Mouse (Mus musculus) liver, embryonic 11.5 days (tissue): Measurements from ENCODE around the gene Arid1b. TPM values are rescaled to one million over a fixed set of nuclear protein-coding genes. Genes with fewer than 3 reads are reported as not detected.

Experiments used
- ATAC-seq: fragments of 200-750 bp; cut with Nextera tagmentation; replicated peaks from 2 replicates; pipeline ENCODE4 v1.8.0; 2017; ENCODE audit warnings: moderate number of reproducible peaks, mild to moderate bottlenecking, moderate TSS enrichment, moderate library complexity; ENCODE audit not compliant: low FRiP score
- DNase-seq: peaks from one replicate; pipeline ENCODE4 v3.0.0-alpha.2; 2017; ENCODE audit warnings: low spot score
- H3K27ac ChIP-seq: fragments of 300-500 bp; sonication (generic); 2 replicates; pipeline ENCODE4 v1.5.1; 2014; ENCODE audit warnings: mild to moderate bottlenecking, low read depth, low read length, control low read depth
- H3K27me3 ChIP-seq: fragments of 300-500 bp; sonication (generic); replicated peaks from 2 replicates; pipeline ENCODE4 v1.6.1; 2014; ENCODE audit warnings: low read length, mixed read lengths; ENCODE audit not compliant: control insufficient read depth, insufficient read depth
- H3K36me3 ChIP-seq: fragments of 300-500 bp; sonication (generic); 2 replicates; pipeline ENCODE4 v1.6.1; 2014; ENCODE audit warnings: mild to moderate bottlenecking, low read length, moderate library complexity, mixed read lengths; ENCODE audit not compliant: control insufficient read depth, insufficient read depth
- H3K4me1 ChIP-seq: fragments of 300-500 bp; sonication (generic); replicated peaks from 2 replicates; pipeline ENCODE4 v1.6.1; 2014; ENCODE audit warnings: low read length, mixed read lengths; ENCODE audit not compliant: control insufficient read depth, insufficient read depth
- H3K4me2 ChIP-seq: fragments of 300-500 bp; sonication (generic); 2 replicates; pipeline ENCODE4 v1.6.1; 2014; ENCODE audit warnings: mild to moderate bottlenecking, control low read depth, moderate library complexity
- H3K4me3 ChIP-seq: fragments of 300-500 bp; sonication (generic); 2 replicates; pipeline ENCODE4 v1.5.1; 2014; ENCODE audit warnings: low read depth, low read length, control low read depth
- H3K9ac ChIP-seq: fragments of 300-500 bp; sonication (generic); 2 replicates; pipeline ENCODE4 v1.6.1; 2014; ENCODE audit warnings: low read depth, low read length, control low read depth
- H3K9me3 ChIP-seq: fragments of 300-500 bp; sonication (generic); 2 replicates; pipeline ENCODE4 v1.6.1; 2016; ENCODE audit warnings: low read length, inconsistent platforms, mixed read lengths; ENCODE audit not compliant: control insufficient read depth
- whole genome bisulfite sequencing: fragments of 180-500 bp; shearing (Covaris S2); extraction: QIAGEN DNeasy Blood & Tissue Kit; methylation state at CpG from one replicate; pipeline ENCODE4 v1.1.7; 2014; 5-methylcytosine and 5-hydroxymethylcytosine counted together
- polyA plus RNA-seq: library from polyadenylated mRNA; unstranded; fragments of >200 nt; fragmentation: Nextera tagmentation; extraction: Ambion mirVana; gene quantifications from 2 replicates; pipeline ENCODE4 v1.2.1, GENCODE M21; 2014

Arid1b gene
- polyA plus RNA-seq, 1 experiment from 2014 or later, result 9.1 TPM

DNA sequence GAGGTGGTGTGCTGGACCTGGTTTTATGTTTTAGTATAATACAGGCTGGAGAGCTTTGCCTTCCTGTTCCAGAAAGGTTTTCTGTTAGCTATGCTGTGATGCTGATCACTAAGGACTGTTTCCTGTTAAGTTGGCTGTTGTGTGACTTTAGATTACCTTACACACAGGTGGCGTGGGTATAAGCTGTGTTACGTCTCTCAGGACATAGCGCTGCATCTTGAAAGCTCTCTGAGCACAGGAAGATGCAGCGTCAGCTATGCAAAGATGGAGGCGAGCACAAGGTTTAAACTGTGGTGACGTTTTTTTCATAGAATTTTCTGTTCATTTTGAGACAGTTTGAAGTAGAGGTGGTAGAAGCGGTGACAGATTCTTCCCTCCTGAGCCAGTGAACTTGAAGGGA, 174.5 kb downstream of the Arid1b start:
- no peak for ATAC-seq
- no peaks in the 10 kb centered on the region for H3K27me3 ChIP-seq

GRCm38 (mm10) chr17:5170321-5170720, 176.2 kb downstream of the Arid1b start:
- Histone ChIP-seq H3K27ac (no peak overlapping the region), H3K27me3 (no peaks in the 10 kb centered on the region), H3K9me3 (no peaks in the 10 kb centered on the region), H3K4me1 (no peaks in the 10 kb centered on the region; the same call in 1 of the 2 replicates), H3K4me3 (no peak overlapping the region), H3K4me2 (no peak overlapping the region), H3K36me3 (no peaks in the 10 kb centered on the region), H3K9ac (no peak overlapping the region)
- ATAC-seq (no peak), DNase-seq (no peak)
- WGBS, result 86% methylated on average over 12 of the region's 12 CpGs

More for the DNA sequence above, 174.5 kb downstream of the Arid1b start:
- Histone ChIP-seq H3K4me1 (no peaks in the 10 kb centered on the region; the same call in 1 of the 2 replicates), H3K36me3 (no peaks in the 10 kb centered on the region), H3K4me3 (no peak overlapping the region), H3K9me3 (no peaks in the 10 kb centered on the region), H3K9ac (no peak overlapping the region), H3K4me2 (no peak overlapping the region), H3K27ac (no peak overlapping the region)
- DNase-seq, result no peak
- 91% methylated on average over 7 of the region's 7 CpGs for WGBS

GRCm38 (mm10) chr17:5171467-5171866, 177.3 kb downstream of the Arid1b start:
- no peaks in the 10 kb centered on the region for H3K36me3 ChIP-seq
- H3K27ac ChIP-seq, result no peak overlapping the region
- H3K4me3 ChIP-seq, result no peak overlapping the region
- H3K9me3 ChIP-seq, result no peaks in the 10 kb centered on the region
- no peaks in the 10 kb centered on the region for H3K27me3 ChIP-seq
- no peak for ATAC-seq
- peaks cover 2% of the 10 kb centered on the region; the same call in 1 of the 2 replicates for H3K4me1 ChIP-seq
- DNase-seq, result no peak
- 84% methylated on average over 5 of the region's 5 CpGs for WGBS
- H3K4me2 ChIP-seq, result no peak overlapping the region
- no peak overlapping the region for H3K9ac ChIP-seq

DNA sequence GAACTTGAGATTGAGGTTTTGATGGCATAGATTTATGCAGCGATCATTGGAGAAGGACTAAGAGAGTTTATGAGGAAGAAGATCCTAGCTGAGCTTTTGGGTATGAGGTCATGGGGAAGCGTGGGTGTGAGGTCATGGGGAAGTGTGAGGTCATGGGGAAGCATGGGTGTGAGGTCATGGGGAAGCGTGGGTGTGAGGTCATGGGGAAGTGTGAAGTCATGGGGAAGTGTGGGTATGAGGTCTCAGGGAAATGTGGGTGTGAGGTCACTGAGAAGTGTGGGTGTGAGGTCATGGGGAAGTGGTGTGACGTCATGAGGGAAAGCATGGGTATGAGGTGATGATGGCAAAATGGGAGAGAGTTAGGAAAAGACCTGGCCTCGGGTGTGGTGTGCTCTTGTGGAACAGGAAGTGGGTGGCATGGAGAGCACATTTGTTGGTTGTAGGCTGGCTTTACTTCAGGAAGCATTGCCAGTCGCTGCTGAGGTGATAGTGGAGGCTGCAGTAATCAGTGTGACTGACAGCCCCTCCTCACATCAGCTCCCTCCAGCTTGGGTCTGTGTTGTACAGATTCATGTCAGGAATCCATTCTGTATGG, 180.4 kb downstream of the Arid1b start:
- Histone ChIP-seq H3K27ac (no peak overlapping the region), H3K4me3 (no peak overlapping the region), H3K9ac (no peak overlapping the region), H3K27me3 (no peaks in the 10 kb centered on the region), H3K4me1 (peaks cover 5% of the 10 kb centered on the region; the same call in 1 of the 2 replicates), H3K4me2 (no peak overlapping the region), H3K9me3 (no peaks in the 10 kb centered on the region), H3K36me3 (no peaks in the 10 kb centered on the region)
- ATAC-seq (no peak), DNase-seq (no peak)
- 71% methylated on average over 6 of the region's 6 CpGs for WGBS

DNA sequence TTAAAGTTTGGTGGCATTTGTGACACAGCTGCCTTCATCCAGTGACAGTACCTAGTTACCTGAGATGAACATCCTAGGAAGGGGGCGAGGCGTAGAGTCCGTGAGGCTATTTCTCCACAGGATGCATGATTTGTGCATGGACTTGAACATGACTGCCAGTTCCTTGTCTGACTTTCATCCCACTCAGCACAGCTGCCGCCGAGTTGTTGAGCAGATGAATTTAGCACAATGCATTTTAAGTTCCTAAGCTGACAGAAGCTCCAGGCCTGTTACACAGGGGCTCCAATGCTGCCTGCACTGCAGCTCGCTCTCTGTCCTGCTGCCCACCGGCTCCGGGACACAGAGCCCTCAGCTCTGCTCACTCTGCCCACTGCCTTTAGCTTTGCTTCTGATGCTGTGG, 181.4 kb downstream of the Arid1b start:
- ATAC-seq (no peak), DNase-seq (no peak)
- Histone ChIP-seq H3K27me3 (no peaks in the 10 kb centered on the region), H3K4me1 (peaks cover 5% of the 10 kb centered on the region; the same call in 1 of the 2 replicates), H3K4me2 (no peak overlapping the region), H3K27ac (no peak overlapping the region), H3K36me3 (no peaks in the 10 kb centered on the region), H3K9ac (no peak overlapping the region), H3K4me3 (no peak overlapping the region), H3K9me3 (no peaks in the 10 kb centered on the region)
- WGBS, result 85% methylated on average over 8 of the region's 8 CpGs

GRCm38 (mm10) chr17:5176315-5176714, 182.2 kb downstream of the Arid1b start:
- Histone ChIP-seq H3K36me3 (no peaks in the 10 kb centered on the region), H3K27me3 (no peaks in the 10 kb centered on the region), H3K9ac (no peak overlapping the region), H3K4me1 (peaks cover 5% of the 10 kb centered on the region; the same call in 1 of the 2 replicates), H3K4me2 (no peak overlapping the region), H3K9me3 (no peaks in the 10 kb centered on the region), H3K4me3 (no peak overlapping the region), H3K27ac (no peak overlapping the region)
- WGBS, result 85% methylated on average over 2 of the region's 2 CpGs
- DNase-seq (no peak), ATAC-seq (peak; percentile 60; the same call in 1 of the 2 replicates)

- no peak overlapping the region for H3K9ac ChIP-seq
- H3K36me3 ChIP-seq, result no peaks in the 10 kb centered on the region
- 75% methylated on average over 10 of the region's 10 CpGs for whole genome bisulfite sequencing
- H3K27ac ChIP-seq, result no peak overlapping the region
- ATAC-seq, result no peak
- DNase-seq, result no peak
- H3K4me2 ChIP-seq, result no peak overlapping the region
- no peaks in the 10 kb centered on the region for H3K9me3 ChIP-seq
- H3K27me3 ChIP-seq, result no peaks in the 10 kb centered on the region
- H3K4me1 ChIP-seq, result 0 out of 2 replicates have a peak, but pooled peaks cover 5% of the 10 kb centered on the region
- H3K4me3 ChIP-seq, result no peak overlapping the region
These were observed 184.4 kb downstream of the Arid1b start for GRCm38 (mm10) chr17:5178534-5178933.

- Histone ChIP-seq H3K9me3 (no peaks in the 10 kb centered on the region), H3K4me1 (0 out of 2 replicates have a peak, but pooled peaks cover 5% of the 10 kb centered on the region), H3K36me3 (no peaks in the 10 kb centered on the region), H3K4me3 (no peak overlapping the region), H3K9ac (no peak overlapping the region), H3K27me3 (no peaks in the 10 kb centered on the region), H3K27ac (no peak overlapping the region), H3K4me2 (no peak overlapping the region)
- 50% methylated on average over 7 of the region's 7 CpGs for WGBS
- DNase-seq (no peak), ATAC-seq (no peak)
These were observed 184.9 kb downstream of the Arid1b start for GRCm38 (mm10) chr17:5179004-5179403.

DNA sequence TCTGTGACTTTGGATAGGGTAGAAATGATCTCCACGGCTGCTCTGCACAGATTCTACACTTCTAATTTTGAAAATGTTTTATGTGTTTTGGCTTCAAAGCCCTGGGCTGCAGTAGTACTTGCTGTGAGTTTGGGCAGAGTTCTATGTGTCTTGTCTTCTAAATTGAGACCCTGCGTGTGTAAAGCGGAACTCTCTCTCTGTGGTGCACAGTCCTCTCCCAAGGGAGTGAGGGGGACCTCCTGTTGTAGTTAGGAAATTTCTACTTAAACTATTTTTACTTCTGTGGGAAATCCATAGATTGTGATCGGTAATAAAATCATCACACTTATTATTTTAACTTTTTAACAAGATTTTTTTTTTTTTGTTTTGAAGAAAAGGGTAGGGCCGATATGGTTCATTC, 185.3 kb downstream of the Arid1b start:
- Histone ChIP-seq H3K36me3 (no peaks in the 10 kb centered on the region), H3K4me3 (no peak overlapping the region), H3K4me1 (0 out of 2 replicates have a peak, but pooled peaks cover 5% of the 10 kb centered on the region), H3K4me2 (no peak overlapping the region), H3K9ac (no peak overlapping the region), H3K27me3 (no peaks in the 10 kb centered on the region), H3K9me3 (no peaks in the 10 kb centered on the region), H3K27ac (no peak overlapping the region)
- no peak for ATAC-seq
- 80% methylated on average over 5 of the region's 5 CpGs for whole genome bisulfite sequencing
- no peak for DNase-seq
